Mouse (Mus musculus) ES-Bruce4 (cell line): Measurements from ENCODE around the gene Laptm5.

Experiments
- CTCF ChIP-seq: IDR thresholded peaks from one replicate; pipeline ENCODE4 v1.8.1; 2011; ENCODE audit warnings: low read depth, low read length
- POLR2A ChIP-seq: IDR thresholded peaks from one replicate; pipeline ENCODE4 v1.8.1; 2011; ENCODE audit warnings: low read length; ENCODE audit not compliant: insufficient read depth

- no peak for TF ChIP-seq POLR2A
- TF ChIP-seq CTCF, result no peak
Observed at GRCm38 (mm10) chr4:130872414-130872813, 40.5 kb upstream of the Laptm5 start.
